Mouse (Mus musculus): ENCODE measurements around the gene Gnas.

DNA sequence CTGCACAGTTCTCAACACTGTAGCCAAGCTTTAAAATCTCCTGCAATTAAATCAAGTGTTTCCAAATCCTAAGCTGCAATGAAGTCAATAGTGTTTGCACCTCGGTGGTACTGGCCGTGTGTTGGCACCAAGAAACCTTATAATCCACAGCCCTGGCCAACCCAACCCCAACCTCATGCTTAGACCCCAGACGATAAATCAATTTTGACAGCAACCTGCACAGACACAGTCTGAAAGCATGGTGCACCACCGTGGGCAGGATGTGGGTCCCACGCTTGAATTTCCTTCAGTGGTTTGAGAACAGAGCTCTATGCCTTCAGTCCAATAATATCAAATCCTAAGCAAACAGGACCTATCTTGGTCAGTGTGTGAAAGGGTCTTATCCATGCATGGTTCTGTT is 41.7 kb upstream of the Gnas start:
- no peak for TF ChIP-seq CTCF (IDR thresholded peaks at IDR 0.05; ENCODE audit: control insufficient read depth, insufficient read depth, insufficient read length)
- no peak for TF ChIP-seq MYOD1 (IDR thresholded peaks at IDR 0.05; ENCODE audit: control insufficient read depth, insufficient read length, low read depth)
